In the genomic region with DNA sequence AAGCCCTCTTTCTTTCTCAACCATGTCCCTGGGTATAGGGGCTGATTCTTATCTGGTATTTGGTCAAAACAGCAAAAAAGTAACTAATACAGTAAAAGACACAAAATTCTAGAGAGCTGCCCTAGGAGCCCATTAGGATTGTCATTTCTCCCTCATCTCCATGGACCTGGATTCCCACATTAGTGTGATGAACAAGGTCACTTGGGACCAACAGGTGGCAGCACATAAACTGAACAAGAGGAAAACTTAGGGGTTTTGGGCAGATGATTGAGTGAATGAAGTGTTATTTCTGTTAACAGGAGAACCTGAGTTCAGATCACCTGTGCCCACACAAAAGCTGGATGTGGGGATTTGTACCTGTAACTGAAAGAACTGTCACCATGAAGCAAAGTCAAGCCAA, we compare ENCODE assay signal across 15 mouse cellular contexts.
A peak's percentile ranks its signal among the peaks of the same experiment; 100 is the strongest.
DNase-seq lines count a peak whose midpoint lies in the region; ATAC-seq and TF ChIP-seq lines count a peak whose summit lies in the region.
"Had no signal": no experiment of that assay in that cellular context is flagged by ENCODE, and none has a peak within 500 bp of the region (broad histone marks: within the 10 kb centered on the region; RNA-seq: fewer than 3 reads in every experiment).

No protein-coding gene starts in this region.

- H3K36me3 ChIP-seq in lung, postnatal 0 days (ENCODE audit: insufficient read depth, low read length) = no peaks in the 10 kb centered on the region
- H3K36me3 ChIP-seq: embryonic facial prominence, embryonic 13.5 days; heart, embryonic 10.5 days; hindbrain, embryonic 13.5 days; limb, embryonic 15.5 days; midbrain, embryonic 13.5 days had no signal

- no peaks in the 10 kb centered on the region for H3K9me3 ChIP-seq in lung, postnatal 0 days (ENCODE audit: low read length)
- H3K9me3 ChIP-seq: embryonic facial prominence, embryonic 13.5 days; heart, embryonic 10.5 days; hindbrain, embryonic 13.5 days; limb, embryonic 15.5 days; midbrain, embryonic 13.5 days had no signal

- H3K4me3 ChIP-seq in lung, postnatal 0 days (ENCODE audit: low read depth, low read length) = no peak overlapping the region
- H3K4me3 ChIP-seq: embryonic facial prominence, embryonic 13.5 days; heart, embryonic 10.5 days; hindbrain, embryonic 13.5 days; limb, embryonic 15.5 days; midbrain, embryonic 13.5 days had no signal

- TF ChIP-seq EP300 in lung, postnatal 0 days (IDR thresholded peaks at IDR 0.05) = no peak

- H3K9ac ChIP-seq in lung, postnatal 0 days (replicated peaks; ENCODE audit: low read depth) = no peak overlapping the region
- H3K9ac ChIP-seq: embryonic facial prominence, embryonic 13.5 days; hindbrain, embryonic 13.5 days; limb, embryonic 15.5 days; midbrain, embryonic 13.5 days had no signal

- no peak overlapping the region for H3K4me2 ChIP-seq in lung, postnatal 0 days (replicated peaks; ENCODE audit: low read depth, low read length)
- H3K4me2 ChIP-seq: embryonic facial prominence, embryonic 13.5 days; hindbrain, embryonic 13.5 days; limb, embryonic 15.5 days; midbrain, embryonic 13.5 days had no signal

- ATAC-seq in lung, postnatal 0 days = no peak
- ATAC-seq: midbrain, embryonic 13.5 days had no signal

- peak; percentile 5 for DNase-seq in heart, postnatal 4 days
- DNase-seq in heart, adult 11 months = no peak
- no peak for DNase-seq in lung, postnatal 0 days (ENCODE audit: low spot score)
- no peak for DNase-seq in lung, postnatal 4 days
- DNase-seq in ZHBTc4 (ENCODE audit: low read depth, low spot score) = peak; percentile 26
- DNase-seq in thymus, postnatal 25 days = peak; percentile 24
- DNase-seq in neural tube, embryonic 10.5 days (ENCODE audit: extremely low spot score, low spot score) = no peak
- DNase-seq in ovary, postnatal 10 days (ENCODE audit: low spot score) = no peak
- DNase-seq: adrenal gland, adult 2 months; layer of hippocampus, postnatal 36 days had no signal

- no peaks in the 10 kb centered on the region for H3K27me3 ChIP-seq in lung, postnatal 0 days (replicated peaks; ENCODE audit: insufficient read depth, low read length)
- H3K27me3 ChIP-seq: embryonic facial prominence, embryonic 13.5 days; hindbrain, embryonic 13.5 days; limb, embryonic 15.5 days; midbrain, embryonic 13.5 days had no signal

- no peak overlapping the region for H3K27ac ChIP-seq in lung, postnatal 0 days (ENCODE audit: low read length)
- H3K27ac ChIP-seq: embryonic facial prominence, embryonic 13.5 days; heart, embryonic 10.5 days; hindbrain, embryonic 13.5 days; limb, embryonic 15.5 days; midbrain, embryonic 13.5 days had no signal

- no peaks in the 10 kb centered on the region for H3K4me1 ChIP-seq in lung, postnatal 0 days (ENCODE audit: insufficient read depth, low read depth, low read length)
- H3K4me1 ChIP-seq: embryonic facial prominence, embryonic 13.5 days; heart, embryonic 10.5 days; hindbrain, embryonic 13.5 days; limb, embryonic 15.5 days; midbrain, embryonic 13.5 days had no signal

- TF ChIP-seq CTCF in lung, postnatal 0 days (IDR thresholded peaks at IDR 0.05) = peak; percentile 51

Comparison
In these comparisons a context has a peak if more than half of its experiments do, and no peak if none do; other contexts are left out.
1. DNase-seq: peak in heart, postnatal 4 days (single experiment), ZHBTc4 (single experiment) and thymus, postnatal 25 days (single experiment); none in heart, adult 11 months (single experiment), lung, postnatal 0 days (single experiment), lung, postnatal 4 days (0 of 2), neural tube, embryonic 10.5 days (single experiment) and ovary, postnatal 10 days (single experiment).